Mouse (Mus musculus) adrenal gland, postnatal 10 days (tissue): ENCODE measurements at regions not wholly inside any gene's neighbourhood (a gene's known extent, or its start where the extent isn't known, plus 50 kb on each side); places are given as distances from the start of the nearest gene placed in this dataset.

Experiments used
- DNase-seq: peaks from one replicate; pipeline ENCODE4 v3.0.0; 2021; ENCODE audit warnings: mixed read lengths

DNA sequence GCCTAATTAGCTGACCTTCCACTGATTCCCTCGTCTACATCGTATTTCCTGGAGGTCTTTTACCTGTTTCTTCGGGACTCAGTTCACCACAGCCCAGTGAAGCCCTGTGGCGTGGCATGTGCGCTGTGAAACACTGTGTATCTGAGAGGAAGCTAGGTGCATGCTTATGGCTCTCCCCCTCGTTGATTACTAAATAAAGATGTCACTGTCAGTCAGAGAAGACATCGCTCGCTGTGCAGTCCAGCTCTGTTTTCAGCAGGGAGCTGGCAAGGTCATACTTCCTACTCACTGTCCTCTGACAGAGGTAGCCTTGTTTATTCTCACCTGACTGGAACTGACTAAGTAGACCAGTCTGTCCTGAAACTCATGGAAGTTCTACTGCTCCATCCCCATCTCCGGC lies 68.7 kb upstream of the Adrb1 start:
- DNase-seq = no peak

DNA sequence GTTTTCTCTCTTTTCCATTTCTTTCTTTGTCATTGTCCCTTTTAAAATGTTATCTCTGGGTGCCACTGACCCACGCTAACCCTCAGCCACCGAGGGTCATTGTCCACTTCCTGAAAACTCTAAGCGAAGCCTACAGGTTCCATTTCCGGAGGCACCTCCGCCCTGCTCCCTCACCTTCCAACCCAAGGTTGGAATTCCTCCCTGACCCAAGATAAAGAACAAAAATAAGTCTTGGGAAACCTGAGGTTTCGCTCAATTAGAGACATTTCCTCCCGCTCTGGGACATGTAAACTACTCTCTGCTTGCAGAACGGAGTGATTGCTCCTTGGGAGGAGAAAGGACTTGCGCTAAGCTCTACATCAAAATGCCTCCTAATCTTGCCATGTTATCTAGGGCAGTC lies 66.7 kb upstream of the Adrb1 start:
- no peak for DNase-seq

DNA sequence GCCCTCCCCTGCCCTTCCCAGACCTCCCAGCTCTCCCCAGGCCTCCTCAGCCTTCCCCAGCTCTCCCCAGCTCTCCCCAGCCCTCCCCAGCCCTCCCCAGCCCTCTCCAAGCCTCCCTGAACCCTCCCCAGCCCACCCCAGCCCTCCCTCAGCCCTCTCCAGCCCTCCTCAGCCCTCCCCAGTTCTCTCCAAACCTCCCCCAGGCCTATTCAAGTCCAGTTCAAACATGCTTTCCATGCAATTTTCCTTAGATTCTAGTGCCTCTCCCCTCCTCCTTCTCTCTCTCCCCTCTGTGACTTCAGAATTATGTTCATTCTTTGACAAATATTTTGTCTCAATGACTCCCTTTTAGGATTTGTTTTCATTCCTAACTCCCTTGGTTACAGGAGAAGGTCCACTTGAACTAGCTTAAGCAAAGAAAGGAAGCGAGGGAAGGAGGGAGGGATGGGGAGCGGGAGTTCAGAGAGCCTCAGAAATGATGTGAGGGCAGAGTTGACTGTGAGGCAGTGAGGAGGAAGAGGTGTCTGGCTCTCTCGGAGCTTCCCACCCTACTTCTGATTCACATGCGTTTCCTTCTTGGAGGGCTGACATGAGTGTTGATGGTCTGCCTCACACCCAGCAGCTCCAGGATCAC lies 61.3 kb upstream of the Adrb1 start:
- no peak for DNase-seq

DNA sequence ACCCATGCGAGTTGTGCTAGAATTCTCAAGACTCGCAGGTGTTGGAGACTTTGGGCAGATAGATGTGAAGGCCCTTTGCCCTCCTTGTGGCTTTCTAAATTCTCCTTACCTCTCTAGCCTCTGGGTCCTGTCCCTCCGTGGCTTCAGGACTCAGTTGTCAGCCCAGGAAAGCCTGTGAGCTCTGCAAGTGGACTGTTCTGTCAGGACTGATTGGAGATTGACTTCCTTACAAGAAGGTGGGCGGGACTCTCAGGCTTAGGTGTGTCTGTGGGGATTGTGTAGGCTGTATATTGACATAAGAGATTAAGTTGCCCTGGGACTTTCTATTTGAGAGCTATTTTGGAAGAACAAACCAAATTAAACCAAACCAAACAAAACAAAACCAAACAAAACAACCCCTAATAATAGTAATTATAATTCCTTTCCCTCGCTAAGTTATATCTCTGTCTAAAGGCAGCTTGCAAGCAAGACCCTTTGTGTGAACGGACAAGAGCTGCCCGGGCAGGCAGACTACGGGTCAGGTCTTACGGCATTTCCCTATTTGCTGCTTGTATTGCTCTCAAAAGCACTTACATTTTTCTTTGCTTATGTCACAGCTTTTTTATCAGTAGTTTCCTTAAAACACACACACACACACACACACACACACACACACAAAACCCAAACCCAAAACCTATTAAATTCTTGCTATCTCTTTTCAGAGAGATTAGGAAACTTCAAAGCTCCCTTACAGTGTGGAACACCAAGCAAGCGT lies 58.3 kb upstream of the Adrb1 start:
- no peak for DNase-seq

DNA sequence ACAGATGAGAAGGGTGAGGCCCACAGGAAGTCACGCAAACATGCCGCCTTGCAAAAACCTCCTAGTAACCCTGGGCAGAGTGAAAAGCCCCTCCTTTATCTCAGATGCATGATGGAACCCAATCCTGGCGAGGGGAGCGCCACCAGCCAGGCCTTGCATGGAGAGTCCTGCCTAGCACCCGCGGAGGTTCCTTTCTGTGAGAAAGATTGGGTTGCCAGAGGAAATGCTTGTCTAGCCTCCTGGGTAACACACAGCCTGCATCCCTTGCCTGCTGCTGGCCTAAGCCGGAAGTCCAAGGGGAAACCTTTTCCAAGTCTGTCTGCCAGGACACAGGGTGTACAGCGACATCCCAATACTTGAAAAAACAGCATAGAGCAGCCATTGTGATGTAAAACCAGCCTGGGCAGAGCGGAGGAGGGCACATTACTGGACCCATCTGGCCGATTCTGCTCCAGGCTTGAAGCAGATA lies 57.7 kb upstream of the Adrb1 start:
- no peak for DNase-seq

DNA sequence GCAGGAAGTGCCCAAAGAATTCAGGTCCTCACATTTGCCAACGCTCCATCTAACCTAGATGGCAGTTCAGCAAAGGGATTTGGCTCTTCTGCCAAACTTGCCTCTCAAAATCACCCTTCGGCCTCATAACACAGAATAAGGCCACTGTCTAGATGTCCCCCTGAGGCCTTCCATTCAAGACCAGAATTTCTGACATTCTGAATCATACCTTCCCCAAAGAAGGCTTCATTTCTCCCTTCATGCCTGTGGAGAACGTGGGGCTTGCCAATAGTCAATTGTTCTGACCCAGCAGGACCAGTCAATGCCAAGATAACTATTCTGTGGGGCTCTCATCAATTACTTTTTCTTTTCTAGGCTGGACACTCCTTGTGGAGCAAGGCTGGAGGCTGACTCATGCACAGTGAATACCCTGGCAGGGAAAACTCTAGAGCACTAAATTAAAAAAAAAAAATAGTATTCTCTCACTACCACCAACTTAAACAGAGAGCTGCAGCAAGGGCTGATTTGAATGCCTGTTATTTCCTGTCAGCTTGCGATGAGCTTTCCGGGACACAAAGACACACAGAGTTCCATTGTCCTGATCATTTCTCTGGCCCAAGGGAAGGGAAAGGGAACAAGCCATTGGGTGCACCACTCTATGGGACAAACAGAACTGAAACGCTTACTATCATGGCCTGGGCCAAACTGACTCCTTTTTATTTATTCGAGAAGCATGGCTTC lies 56.9 kb upstream of the Adrb1 start:
- no peak for DNase-seq

DNA sequence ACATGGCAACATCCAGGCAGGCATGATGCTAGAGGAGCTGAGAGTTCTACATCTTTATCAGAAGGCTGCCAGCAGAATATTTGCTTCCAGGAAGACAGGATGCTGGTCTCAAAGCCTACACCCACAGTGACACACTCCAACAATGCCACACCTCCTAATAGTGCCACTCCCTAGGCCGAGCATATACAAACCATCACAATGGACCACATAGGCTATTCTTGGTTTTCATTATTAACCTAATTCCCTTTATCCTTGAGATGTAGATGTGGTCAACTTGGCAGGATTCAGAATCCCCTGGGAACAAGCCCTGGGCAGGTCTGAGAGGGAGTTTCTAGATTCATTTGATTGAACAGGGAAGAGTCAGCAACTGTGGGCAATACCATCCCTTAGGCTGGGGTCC lies 56.0 kb upstream of the Adrb1 start:
- DNase-seq = no peak

DNA sequence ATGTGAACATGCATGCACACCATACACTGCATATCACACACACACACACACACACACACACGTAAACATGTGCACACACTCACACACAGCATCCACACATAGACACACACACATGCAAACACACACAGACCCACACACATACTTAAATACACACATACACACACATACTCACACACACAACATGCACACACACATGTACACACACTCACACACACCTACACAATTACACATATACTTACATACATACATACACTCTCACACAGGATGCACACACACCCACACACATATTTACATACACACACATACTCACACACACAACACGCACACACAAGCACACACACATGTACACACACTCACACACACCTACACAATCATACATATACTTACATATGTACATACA lies 54.1 kb upstream of the Adrb1 start:
- DNase-seq = no peak

DNA sequence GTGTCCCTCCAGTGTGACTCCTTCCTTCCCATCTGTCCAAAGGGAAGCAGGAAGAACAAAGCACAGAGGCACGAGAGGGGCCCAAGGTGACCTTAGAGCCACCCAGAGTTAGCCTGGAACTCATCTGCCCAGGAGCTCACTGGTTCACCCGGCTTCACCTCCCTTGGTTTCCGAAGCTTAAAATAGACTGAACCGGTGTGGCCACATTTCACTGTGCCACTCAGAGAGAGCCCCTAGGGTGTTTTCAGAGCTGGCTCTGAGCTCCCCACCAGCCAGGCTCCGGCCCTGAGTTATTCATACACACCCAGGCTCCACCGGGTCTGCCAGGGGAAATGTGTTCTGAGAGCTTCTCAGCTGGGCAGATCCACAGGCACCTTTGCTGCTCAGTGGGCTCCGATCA lies 53.0 kb upstream of the Adrb1 start:
- DNase-seq = peak; percentile 55

DNA sequence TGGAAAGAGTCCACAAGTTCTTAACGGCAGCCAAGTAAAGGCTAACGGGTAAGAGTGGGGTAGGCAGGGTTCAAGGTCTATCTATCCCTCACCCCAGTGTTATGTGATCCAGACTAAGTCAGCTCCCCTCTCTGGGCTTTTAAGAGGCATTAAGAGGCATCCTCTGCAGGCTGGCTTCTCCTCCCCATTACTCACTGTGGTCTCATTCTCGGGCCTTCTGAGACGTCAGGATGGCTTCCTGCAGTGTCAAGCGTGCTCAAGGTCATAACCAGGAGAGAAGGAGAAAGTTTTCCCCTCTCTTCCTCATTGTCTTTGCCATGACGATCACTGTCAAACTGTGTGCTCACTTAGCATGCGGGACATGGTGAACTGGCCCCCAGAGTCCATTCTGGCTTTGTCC lies 52.5 kb upstream of the Adrb1 start:
- no peak for DNase-seq
